Comparison of ENCODE assay signal across 25 mouse cellular contexts in genomic region chr16:32389841-32390240, GRCm38 (mm10). TPM values are rescaled to one million over a fixed set of nuclear protein-coding genes. Genes with fewer than 3 reads are reported as not detected.
DNase-seq lines count a peak whose midpoint lies in the region; ATAC-seq and TF ChIP-seq lines count a peak whose summit lies in the region.
"Had no signal": no experiment of that assay in that cellular context is flagged by ENCODE, and none has a peak within 500 bp of the region (broad histone marks: within the 10 kb centered on the region; RNA-seq: fewer than 3 reads in every experiment).

No protein-coding gene starts in this region.

- DNase-seq in liver, adult 2 months (ENCODE audit: extremely low read depth, low read depth, low spot score) = peak; percentile 68
- DNase-seq in liver = no peak
- no peak for DNase-seq in liver, embryonic 13.5 days
- no peak for DNase-seq in urinary bladder, postnatal 4 days (ENCODE audit: low spot score in 2 of 2)
- DNase-seq: adrenal gland, adult 8-10 months; adrenal gland, postnatal 14 days; adrenal gland, postnatal 36 days; cerebellum, adult 11-12 months; cerebellum, adult 2 months; cerebellum, adult 9-10 months; cerebellum, postnatal 10 days; cerebellum, postnatal 25 days; forebrain, postnatal 0 days had no signal

- no peak overlapping the region for H3K4me3 ChIP-seq in liver, adult 2 months (ENCODE audit: insufficient read depth, low read depth, low read length)
- no peak overlapping the region for H3K4me3 ChIP-seq in liver, embryonic 12.5 days
- no peak overlapping the region for H3K4me3 ChIP-seq in liver, embryonic 13.5 days (replicated peaks)
- H3K4me3 ChIP-seq: embryonic facial prominence, embryonic 10.5 days; embryonic facial prominence, embryonic 12.5 days; forebrain, embryonic 13.5 days; forebrain, embryonic 15.5 days had no signal

- WGBS in liver, adult 2 months = 25% methylated on average over 3 of the region's 3 CpGs
- 65% methylated on average over 3 of the region's 3 CpGs for WGBS in liver, embryonic 12.5 days (ENCODE audit: insufficient replicate concordance)
- 55% methylated on average over 3 of the region's 3 CpGs for WGBS in liver, embryonic 13.5 days (ENCODE audit: insufficient replicate concordance)

- no peaks in the 10 kb centered on the region for H3K79me2 ChIP-seq in liver, adult 2 months (ENCODE audit: control insufficient read depth, insufficient read depth, low read length)

- H3K4me1 ChIP-seq in liver, adult 2 months (ENCODE audit: control insufficient read depth, insufficient read depth, low read length) = no peaks in the 10 kb centered on the region
- peaks cover 19% of the 10 kb centered on the region for H3K4me1 ChIP-seq in liver, embryonic 12.5 days
- peaks cover 15% of the 10 kb centered on the region for H3K4me1 ChIP-seq in liver, embryonic 13.5 days (replicated peaks)
- H3K4me1 ChIP-seq: embryonic facial prominence, embryonic 10.5 days; embryonic facial prominence, embryonic 12.5 days; forebrain, embryonic 13.5 days; forebrain, embryonic 15.5 days had no signal

- no peak for TF ChIP-seq CTCF in liver, adult 2 months (IDR thresholded peaks at IDR 0.05; ENCODE audit: low read depth, low read length)

- no peaks in the 10 kb centered on the region for H3K9me3 ChIP-seq in liver, embryonic 12.5 days (replicated peaks)
- H3K9me3 ChIP-seq in liver, embryonic 13.5 days (replicated peaks) = no peaks in the 10 kb centered on the region
- H3K9me3 ChIP-seq: embryonic facial prominence, embryonic 10.5 days; embryonic facial prominence, embryonic 12.5 days; forebrain, embryonic 13.5 days; forebrain, embryonic 15.5 days had no signal

- H3K27ac ChIP-seq in liver, adult 2 months (replicated peaks; ENCODE audit: insufficient read depth, low read depth, low read length) = no peak overlapping the region
- 0 out of 2 replicates have a peak overlapping the region, but pooled peaks have one; percentile 56 for H3K27ac ChIP-seq in liver, embryonic 12.5 days
- peak overlapping the region; percentile 74; the same call in 1 of the 2 replicates for H3K27ac ChIP-seq in liver, embryonic 13.5 days
- H3K27ac ChIP-seq: embryonic facial prominence, embryonic 10.5 days; embryonic facial prominence, embryonic 12.5 days; forebrain, embryonic 13.5 days; forebrain, embryonic 15.5 days had no signal

- no peak overlapping the region for H3K9ac ChIP-seq in liver, adult 2 months (ENCODE audit: low read depth, low read length)
- no peak overlapping the region for H3K9ac ChIP-seq in liver, embryonic 12.5 days
- no peak overlapping the region for H3K9ac ChIP-seq in liver, embryonic 13.5 days
- H3K9ac ChIP-seq: embryonic facial prominence, embryonic 12.5 days; forebrain, embryonic 13.5 days; forebrain, embryonic 15.5 days; forebrain, postnatal 0 days had no signal

- no peak overlapping the region for H3K4me2 ChIP-seq in liver, embryonic 12.5 days
- no peak overlapping the region for H3K4me2 ChIP-seq in liver, embryonic 13.5 days
- H3K4me2 ChIP-seq: embryonic facial prominence, embryonic 12.5 days; forebrain, embryonic 13.5 days; forebrain, embryonic 15.5 days had no signal

- H3K27me3 ChIP-seq in liver, adult 2 months (ENCODE audit: control insufficient read depth, insufficient read depth, low read length) = no peaks in the 10 kb centered on the region
- H3K27me3 ChIP-seq in liver, embryonic 12.5 days (replicated peaks) = no peaks in the 10 kb centered on the region
- no peaks in the 10 kb centered on the region for H3K27me3 ChIP-seq in liver, embryonic 13.5 days
- H3K27me3 ChIP-seq: embryonic facial prominence, embryonic 12.5 days; forebrain, embryonic 13.5 days; forebrain, embryonic 15.5 days; Patski had no signal

- peaks cover 24% of the 10 kb centered on the region for H3K36me3 ChIP-seq in liver, adult 2 months (ENCODE audit: control insufficient read depth, insufficient read depth, low read length)
- H3K36me3 ChIP-seq in liver, embryonic 12.5 days = peaks cover 46% of the 10 kb centered on the region
- H3K36me3 ChIP-seq in liver, embryonic 13.5 days = peaks cover 38% of the 10 kb centered on the region

- no peak for ATAC-seq in liver, embryonic 12.5 days
- no peak for ATAC-seq in liver, embryonic 13.5 days (ENCODE audit: low read depth)
- ATAC-seq: activated CD4-positive, CD25-positive, alpha-beta regulatory T cell, adult 4 months; forebrain, embryonic 13.5 days; forebrain, embryonic 15.5 days; forebrain, postnatal 0 days; Patski had no signal

- no peak for TF ChIP-seq POLR2A in liver, adult 2 months (IDR thresholded peaks at IDR 0.05; ENCODE audit: extremely low read depth, insufficient read depth, low read length)

RNA-seq across cellular contexts. Expression of gene Tm4sf19, which starts 10.5 kb away (rescaled TPM):
- not detected in 2 replicates for total RNA-seq in liver, adult 2 months (2014; rRNA removed)
- not detected in 2 replicates for polyA plus RNA-seq in liver, adult 2 months (2012; rRNA removed)
- polyA plus RNA-seq in liver, embryonic 12.5 days (2016; fragmentation: Nextera tagmentation; extraction: Ambion mirVana) = not detected in 2 replicates
- polyA plus RNA-seq in liver, embryonic 13.5 days (2015; fragmentation: Nextera tagmentation; extraction: Ambion mirVana) = not detected in 2 replicates
- total RNA-seq: adrenal gland, postnatal 14 days; ES-E14; MEL had no signal
- polyA plus RNA-seq: activated CD4-positive, CD25-positive, alpha-beta regulatory T cell, adult 4 months; C2C12; cerebellum, adult 2 months; cortical plate, adult 2 months; embryonic facial prominence, embryonic 10.5 days; embryonic facial prominence, embryonic 12.5 days; forebrain, embryonic 11.5 days; forebrain, embryonic 13.5 days; forebrain, embryonic 15.5 days; forebrain, postnatal 0 days; Patski had no signal

RNA-seq across cellular contexts. Expression of gene Tctex1d2, which starts 29.7 kb away (rescaled TPM):
- total RNA-seq in liver, adult 2 months (2014; rRNA removed) = 1.4 and 2.2 TPM in 2 replicates
- 1.7 and 2.1 TPM in 2 replicates for polyA plus RNA-seq in liver, adult 2 months (2012; rRNA removed)
- polyA plus RNA-seq in liver, embryonic 12.5 days (2016; fragmentation: Nextera tagmentation; extraction: Ambion mirVana) = 8.1 and 8.6 TPM in 2 replicates
- polyA plus RNA-seq in liver, embryonic 13.5 days (2015; fragmentation: Nextera tagmentation; extraction: Ambion mirVana) = 7.2 and 7.3 TPM in 2 replicates

RNA-seq across cellular contexts. Expression of gene Pcyt1a, which starts 40.9 kb away (rescaled TPM):
- total RNA-seq in liver, adult 2 months (2014; rRNA removed) = 56.1 and 56.6 TPM in 2 replicates
- polyA plus RNA-seq in liver, adult 2 months (2012; rRNA removed) = 28.6 and 39.1 TPM in 2 replicates
- 37.6 TPM in 2 replicates for polyA plus RNA-seq in liver, embryonic 12.5 days (2016; fragmentation: Nextera tagmentation; extraction: Ambion mirVana)
- polyA plus RNA-seq in liver, embryonic 13.5 days (2015; fragmentation: Nextera tagmentation; extraction: Ambion mirVana) = 38.6 and 42.0 TPM in 2 replicates

RNA-seq across cellular contexts. Expression of gene Ubxn7, which starts 57.8 kb away (rescaled TPM):
- total RNA-seq in liver, adult 2 months (2014; rRNA removed) = 29.7 and 36.8 TPM in 2 replicates
- 1.9 and 2.1 TPM in 2 replicates for polyA plus RNA-seq in liver, adult 2 months (2012; rRNA removed)
- polyA plus RNA-seq in liver, embryonic 12.5 days (2016; fragmentation: Nextera tagmentation; extraction: Ambion mirVana) = 10.9 and 11.0 TPM in 2 replicates
- 9.6 and 10.5 TPM in 2 replicates for polyA plus RNA-seq in liver, embryonic 13.5 days (2015; fragmentation: Nextera tagmentation; extraction: Ambion mirVana)
